Mouse (Mus musculus) embryo, embryonic 11 days (tissue): Measurements from ENCODE around the gene Slc12a1.
A peak's percentile ranks its signal among the peaks of the same experiment; 100 is the strongest.
"Not testable (repeated sequence)": the region's sequence is repeated elsewhere in the genome, so short reads cannot be mapped to it uniquely, and the experiment has no call there.

Source experiments
- DNase-seq: peaks from one replicate; pipeline ENCODE4 v3.0.0-alpha.2; 2015

The Slc12a1 gene

DNA sequence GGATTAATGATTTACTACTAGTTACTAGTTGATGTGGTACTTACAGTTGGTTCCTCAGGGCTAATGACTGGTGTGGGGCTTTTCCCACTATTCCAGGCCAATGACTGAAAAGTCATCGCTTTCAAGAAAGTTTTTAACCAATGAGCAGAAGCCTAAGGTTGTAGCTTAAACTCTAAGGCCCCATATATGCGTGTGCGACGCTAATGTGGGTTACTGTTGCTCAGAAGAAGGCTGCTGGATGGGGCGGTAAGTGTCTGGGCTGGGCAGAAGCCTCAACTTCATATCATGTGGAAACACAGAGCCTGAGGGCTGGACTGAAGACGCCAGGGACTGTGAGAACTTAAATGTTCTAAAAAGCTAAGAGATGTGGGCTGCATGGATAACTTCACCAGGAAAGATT is at the start of gene Slc12a1:
Gene Slc12a1, plus strand, starts transcription at position 118 of the 400 bp plus-strand sequence.
- DNase-seq, result no peak

DNA sequence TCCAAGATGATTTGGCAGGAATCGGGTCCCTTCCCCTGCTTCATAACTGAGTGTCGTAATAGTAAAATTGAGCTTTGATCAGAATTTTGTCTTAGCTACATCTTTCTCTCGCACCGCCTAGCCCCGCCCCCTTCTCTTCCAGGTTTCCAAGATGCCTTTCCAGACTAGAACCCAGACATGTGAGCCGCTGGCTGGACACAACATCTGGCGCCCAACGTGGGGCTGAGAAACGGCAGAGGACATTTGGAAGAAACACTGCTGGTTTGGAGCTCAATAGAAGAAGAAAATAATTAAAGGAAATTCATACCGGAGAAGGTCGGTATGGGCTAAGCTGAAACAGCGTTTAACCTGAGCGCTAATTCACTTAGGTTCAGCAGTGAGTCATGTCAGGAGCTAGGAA is 47.8 kb upstream of the Slc12a1 start:
- not testable (repeated sequence) for DNase-seq

DNA sequence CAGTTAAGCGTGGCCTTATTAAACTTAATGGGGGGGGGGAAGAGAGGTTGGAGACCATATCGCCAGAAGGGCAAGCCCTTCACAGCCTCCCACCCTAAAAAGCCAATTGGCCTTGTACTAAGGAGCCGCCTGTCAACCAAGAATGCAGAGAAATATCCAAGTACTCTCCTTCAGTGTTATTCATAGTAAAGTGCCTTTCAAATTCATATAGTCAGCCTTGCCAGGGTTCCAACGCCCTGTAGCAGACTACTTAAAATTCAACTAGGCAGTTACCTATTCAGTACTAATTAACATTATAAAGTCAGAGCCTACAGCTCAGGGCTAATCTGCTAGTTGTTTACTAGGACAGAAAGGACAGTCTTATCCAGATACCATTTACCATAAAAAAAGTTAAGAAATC is 45.8 kb upstream of the Slc12a1 start:
- not testable (repeated sequence) for DNase-seq

DNA sequence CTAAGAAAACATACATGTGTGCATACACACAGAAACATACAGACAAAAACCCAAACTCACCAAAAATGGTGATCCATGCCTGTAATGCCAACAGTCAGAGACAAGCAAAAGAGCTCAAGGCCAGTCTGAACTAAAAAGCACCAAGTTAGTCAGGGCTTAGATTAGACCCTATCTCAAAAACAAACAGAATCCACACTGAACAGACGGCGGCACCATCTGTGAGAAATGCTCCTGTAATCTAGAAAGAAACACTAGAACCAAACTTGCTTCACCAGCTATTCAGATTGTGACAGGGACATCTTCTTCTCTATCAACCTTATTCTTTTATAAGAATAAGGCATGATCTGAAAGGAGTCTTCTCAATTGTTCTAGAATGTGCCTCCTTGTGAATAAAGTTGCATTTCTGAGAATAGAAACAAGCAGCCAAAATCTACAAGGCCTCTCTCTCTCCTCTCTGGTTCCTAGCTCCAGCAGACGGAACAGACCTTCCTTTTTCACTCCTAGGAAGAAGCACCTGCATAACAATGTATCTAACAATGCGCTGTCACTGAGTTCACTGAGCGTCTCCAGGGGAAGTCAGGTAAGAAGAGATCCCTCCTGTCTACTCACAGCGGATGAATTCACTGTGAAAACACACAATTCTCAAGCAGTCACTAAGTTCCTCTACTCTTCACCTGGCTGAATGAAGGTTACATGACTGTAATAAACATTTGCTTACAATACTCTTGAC is 32.8 kb upstream of the Slc12a1 start:
- no peak for DNase-seq

DNA sequence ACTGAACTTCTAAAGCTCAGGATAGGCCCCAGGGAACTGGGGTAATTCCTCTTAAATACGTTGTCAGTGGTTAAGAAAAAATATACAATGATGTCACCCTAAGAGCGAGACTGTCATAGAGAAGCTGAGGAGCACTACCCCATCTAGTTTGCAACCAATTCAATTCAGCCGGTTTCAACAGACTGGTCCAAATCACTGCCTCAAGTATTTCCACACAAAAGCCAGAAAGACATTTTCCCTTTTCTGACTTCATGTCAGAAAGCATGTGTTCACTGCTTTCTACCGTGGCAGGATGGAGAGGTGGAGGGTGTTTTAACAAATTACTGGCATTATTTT is 30.0 kb upstream of the Slc12a1 start:
- peak; percentile 21 for DNase-seq

DNA sequence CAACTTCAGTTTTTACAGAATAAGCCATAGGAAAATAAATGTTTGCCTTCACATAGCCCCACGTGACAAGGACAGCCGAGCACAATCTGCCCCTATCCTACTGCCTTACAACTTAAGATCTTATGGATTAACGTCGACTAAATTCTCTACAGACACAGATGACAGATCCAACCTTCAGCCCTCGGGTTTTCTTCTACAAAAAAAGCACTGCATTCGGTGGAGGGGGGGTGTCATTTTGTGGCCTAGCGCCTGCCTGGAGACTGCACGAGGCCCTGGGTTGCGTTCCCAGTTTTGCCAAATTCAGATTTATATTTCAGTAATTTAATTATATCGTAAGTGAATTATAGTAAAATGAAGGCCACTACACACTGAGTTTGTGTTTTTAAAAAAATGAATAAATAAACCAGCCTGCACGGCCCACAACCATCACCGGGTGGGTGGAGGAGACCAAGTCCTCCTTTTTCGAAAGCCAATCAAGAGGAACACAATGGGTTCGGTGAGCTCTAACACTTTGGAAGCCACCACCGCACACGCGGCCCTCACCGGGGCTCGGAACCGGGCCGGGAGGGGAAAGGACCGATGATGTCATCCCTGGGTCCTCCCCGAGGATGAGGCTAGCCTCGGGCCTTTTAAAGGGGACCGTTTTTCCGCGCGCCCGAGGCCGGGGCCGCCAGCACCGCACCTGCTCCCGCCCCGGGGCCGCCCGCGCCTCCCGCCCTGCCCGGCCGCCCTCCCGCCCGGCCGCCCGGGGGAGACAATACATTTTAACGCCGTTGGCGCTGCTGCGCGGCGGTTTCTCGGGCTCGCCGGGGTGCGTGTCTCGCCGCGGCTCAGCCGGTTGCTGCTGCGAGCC is 29.5 kb upstream of the Slc12a1 start:
- DNase-seq, result peak; percentile 54

DNA sequence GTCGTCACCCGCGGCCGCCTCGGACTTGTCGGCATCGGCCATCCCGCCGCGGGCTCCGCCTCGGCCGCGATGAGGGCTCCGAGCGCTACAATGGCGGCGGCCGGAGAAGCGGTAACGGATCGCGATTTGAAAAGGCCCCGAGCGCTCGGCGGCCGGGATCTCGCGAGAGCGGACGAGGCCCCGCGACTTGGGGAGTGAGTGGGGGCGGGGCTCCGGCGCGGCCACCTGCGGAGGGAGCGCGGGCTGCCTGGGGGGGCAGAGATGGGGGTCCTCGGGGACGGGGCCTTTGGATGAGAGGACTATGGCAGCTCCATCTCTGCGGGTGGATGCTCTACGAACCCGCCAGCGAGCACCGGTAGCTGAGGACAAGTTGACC is 28.8 kb upstream of the Slc12a1 start, which contains the start of gene Myef2:
Gene Myef2, minus strand, starts transcription at position 185 of the 376 bp plus-strand sequence.
- peak; percentile 93 for DNase-seq

DNA sequence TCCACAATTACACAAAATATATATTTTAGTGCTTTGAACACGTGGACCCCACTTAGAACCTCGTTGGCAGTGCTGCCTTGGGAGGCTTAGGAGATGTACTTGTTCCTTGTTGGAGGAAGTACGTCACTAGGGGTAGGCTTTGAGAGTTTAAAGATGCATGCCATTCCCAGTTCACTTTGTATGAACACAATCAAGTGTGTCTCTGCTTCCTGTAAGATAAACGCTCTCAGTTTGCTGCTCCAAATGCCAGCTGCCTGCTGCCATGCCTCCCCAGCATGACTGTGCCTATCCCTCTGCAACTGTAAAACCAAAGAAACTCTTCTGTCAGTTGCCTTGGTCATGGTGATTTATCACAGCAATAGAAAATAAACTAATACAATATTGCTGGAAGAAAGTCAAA is 26.5 kb upstream of the Slc12a1 start:
- DNase-seq, result no peak

DNA sequence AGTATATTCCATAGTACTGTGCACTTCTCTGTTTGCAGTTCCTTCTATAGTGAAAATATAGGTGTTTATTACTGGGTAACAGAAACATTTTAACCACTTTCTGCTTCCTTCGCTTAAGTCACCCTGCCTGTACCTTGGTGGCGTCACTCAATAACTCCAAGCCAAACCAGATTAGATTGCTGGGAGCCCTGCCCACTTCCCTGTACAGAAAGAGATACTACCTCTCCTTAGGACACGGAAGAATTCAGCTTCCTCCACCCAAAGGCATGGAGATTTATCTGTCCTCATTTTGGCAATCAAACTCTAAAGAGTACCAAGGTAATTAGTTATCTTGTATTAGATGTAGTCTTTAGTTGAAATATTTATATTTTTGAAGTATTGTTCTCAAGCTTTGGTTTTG is 25.5 kb upstream of the Slc12a1 start:
- no peak for DNase-seq

DNA sequence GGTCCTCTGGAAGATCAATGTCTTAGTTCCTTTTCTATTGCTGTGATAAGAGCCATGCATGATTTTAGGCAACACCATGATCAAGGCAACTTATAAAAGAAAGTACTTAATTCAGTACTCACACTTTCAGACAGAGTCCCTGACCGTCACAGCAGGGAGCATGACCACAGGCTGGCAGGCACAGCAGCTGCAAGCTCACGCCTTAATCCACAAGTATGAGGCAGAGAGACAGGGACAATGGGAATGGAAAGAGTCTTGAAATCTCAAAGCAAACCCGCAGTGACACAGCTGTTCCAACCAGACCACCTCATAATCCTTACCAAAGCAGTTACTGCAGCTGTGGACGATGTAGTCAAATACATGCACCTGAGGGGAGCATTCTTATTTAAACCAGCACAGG is 18.2 kb upstream of the Slc12a1 start:
- DNase-seq, result no peak

DNA sequence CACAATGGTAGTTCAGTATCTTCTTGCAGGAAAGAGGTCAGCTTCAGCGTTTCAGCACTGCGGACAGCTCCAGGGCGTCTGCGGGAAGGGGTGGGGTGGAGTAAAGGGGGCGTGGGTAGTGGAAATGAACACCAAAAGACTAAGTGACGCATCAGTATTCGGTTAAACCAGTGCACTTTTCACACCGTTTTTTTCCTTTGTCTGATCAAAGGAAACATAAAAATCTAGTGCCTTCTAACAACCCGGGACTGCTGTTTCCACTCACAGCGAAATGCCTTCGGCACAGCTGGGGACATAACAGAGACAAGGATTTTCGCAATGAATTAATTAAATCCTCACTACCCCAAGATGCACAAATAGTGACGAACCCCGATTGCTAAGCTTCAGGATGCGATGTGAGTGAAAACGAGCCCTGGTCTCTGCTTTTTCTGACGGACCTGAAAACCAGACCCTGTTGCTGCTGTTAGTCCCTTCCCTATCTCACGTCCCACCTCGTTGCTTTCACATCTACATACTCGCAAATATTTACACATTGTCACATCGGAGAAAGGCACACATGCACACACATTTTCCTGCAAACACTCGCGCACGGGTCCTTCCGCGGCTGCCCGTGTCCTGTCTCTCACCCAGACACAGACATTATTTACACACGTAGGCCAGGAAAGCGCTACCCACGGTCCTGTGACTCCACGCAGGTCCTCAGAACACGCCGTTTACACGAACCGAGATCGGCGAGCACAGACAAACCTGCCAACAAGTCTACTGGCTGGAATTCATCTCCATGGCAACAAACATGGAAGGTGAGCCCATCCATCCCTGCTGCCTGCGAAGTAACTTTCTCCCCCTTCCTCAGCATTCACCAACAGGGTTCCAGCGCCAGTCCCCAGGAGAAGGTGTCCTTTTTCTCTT is 16.1 kb upstream of the Slc12a1 start, which contains the start of gene Ctxn2:
Gene Ctxn2, plus strand, starts transcription at position 790 of the 909 bp plus-strand sequence.
- peak; percentile 88 for DNase-seq

DNA sequence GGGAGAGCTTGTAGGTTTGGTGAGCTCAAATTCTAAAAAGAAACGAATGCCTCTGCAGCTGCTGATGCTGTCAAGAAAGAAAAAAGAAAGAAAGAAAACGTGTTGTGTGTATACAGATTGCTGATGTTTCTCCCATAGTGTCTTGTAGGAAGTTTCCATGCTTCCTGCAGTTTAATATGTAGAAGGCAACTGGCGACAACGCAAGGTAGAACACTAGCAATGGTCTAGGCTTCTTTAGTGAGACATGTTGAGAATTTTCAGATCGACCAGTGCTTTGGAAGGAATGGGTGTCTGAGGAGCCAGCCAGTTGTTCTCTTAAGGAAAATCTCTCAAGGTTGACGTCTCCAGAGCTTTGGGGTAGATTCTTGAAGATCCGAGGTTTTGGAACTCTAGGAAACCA is 15.5 kb upstream of the Slc12a1 start:
- no peak for DNase-seq

DNA sequence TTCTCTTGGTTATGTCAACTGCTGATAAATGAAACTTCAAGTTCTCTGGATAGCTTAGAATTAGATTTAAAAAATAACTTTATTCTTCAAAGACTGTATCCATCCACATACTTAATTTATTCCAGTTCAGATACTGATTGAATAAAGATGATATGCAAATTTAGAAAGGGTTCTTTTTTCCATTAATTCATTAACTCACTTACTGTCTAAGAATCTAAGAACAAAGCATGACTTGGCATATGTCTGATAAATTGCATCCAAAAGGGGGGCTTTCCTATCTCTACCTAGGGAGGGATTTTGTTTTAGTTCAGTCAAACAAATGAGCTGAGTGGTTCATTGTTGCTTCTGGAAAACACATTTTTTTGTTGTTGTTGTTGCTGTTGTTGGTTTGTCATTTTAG is 10.0 kb upstream of the Slc12a1 start:
- DNase-seq, result no peak

DNA sequence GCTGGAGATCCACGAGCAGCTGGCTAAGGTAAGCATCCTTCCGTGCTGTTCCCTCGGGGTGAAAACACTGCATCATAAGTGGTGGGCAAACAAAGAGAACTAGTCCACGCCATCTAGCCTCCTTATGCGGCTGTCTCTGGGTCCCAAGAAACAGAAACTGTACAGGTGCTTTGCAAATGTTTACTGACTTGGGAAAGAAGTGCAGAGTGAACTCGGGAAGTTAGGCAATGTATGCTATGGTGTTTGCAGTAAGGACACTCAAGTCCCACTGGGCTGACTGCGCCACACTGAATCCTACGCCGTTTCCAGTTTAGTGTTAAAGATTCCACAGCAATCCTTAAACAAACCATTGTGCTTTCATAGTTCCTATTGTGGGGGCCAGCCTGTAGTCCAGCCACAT is 2.0 kb downstream of the Slc12a1 start:
- DNase-seq, result no peak

DNA sequence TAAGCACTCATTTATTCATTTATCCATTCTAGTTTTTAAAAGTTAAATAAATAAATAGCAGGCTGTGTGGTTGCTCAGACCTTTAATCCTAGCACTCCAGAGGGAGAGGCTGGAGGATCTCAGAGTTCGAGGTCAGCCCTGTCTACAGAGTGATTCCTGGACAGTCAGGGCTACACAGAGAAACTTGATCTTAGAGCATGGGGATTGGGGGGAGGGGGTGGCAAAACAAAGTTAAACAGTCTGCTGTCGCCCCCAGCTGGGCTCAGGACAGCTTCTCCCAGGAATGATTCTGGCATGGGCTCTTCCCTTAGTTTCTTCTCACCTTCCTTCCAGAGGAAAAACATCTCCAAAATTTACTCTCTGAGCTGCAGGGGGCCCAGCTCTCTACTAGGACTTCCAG is 3.2 kb downstream of the Slc12a1 start:
- peak; percentile 67 for DNase-seq

DNA sequence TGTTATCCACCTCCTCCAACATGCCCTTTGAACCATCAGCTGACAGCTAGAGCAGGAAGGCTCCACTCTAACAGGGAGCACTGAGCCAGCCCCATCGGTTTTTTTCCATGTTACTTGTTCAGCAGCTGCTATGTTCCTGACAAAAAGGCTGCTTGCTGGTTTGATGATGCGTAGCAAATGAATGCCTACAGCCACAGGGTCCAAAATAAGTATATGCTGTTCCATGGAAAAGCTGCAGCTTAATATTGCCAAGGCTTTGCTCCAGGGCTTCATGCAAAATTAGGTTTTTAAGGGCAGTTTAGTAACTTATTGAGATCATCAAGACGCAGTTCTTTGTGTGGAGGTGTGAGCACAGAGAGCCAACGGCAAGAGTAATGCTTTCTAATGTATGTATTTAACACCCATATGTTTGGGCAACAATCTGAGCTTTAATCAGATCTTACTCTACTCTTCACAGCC is 9.7 kb downstream of the Slc12a1 start:
- DNase-seq, result no peak

DNA sequence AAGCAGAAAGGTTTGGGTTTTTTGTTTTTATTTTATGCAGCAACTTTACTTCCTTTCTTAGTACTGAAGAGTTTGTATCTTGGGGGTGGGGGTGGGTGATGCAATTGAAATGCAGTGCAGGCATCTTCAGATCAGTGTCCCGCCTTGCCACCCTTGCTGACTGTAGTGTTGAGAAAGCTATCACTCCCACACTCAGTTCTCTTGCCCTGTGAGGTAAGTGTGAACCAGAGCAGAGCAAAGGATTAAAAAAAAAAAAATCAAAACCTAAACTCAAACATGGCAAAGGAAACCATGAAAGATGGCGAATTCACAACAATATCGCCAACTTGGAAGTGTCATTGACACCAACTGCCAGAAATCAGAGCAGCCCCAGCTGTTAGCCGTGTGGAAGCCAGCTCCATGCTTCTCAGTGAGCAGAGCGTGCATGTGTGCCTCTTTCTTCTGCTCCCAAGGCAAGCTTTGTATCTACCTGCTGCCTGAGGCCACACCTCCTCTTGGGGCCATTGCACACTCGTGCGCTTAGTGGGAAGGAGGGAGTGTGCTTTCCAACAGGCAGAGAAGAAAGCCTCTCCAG is 26.0 kb downstream of the Slc12a1 start:
- DNase-seq, result no peak

DNA sequence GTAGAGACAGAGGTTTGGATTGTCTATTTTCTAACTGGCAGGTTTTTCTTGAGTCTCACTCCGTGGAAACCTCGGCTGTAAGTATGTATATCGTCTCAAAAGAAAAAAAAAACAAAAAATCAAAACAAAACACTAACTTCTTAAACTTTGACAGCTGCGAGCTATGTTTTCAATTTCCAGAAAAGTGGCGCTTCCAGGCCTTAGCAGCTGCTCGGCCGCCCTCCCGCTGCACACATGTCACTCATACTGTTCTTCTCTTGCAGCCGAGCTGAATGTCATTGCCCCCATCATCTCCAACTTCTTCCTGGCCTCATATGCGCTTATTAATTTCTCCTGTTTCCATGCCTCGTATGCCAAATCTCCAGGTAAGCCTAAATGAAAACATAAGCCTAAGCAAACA is 35.6 kb downstream of the Slc12a1 start:
- no peak for DNase-seq

DNA sequence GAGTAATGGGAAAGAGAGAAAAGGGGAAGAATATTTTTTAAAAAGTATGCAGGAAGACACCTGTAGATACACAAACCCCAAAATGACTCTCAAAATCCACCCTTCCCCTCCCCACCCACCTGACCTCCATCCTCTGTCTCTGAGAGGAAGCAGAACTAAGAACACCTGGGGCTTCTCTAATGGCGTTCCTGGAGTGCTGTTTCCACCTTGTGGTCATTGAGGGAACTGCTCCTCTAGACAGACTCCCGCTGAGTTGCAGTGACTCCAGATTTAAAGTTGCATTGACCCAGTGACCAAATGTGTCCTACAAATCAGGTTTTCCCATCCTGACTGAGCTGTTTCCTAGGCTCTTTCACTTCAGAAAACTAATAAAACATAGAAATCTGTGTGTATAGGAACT is 36.9 kb downstream of the Slc12a1 start:
- DNase-seq, result peak; percentile 72

DNA sequence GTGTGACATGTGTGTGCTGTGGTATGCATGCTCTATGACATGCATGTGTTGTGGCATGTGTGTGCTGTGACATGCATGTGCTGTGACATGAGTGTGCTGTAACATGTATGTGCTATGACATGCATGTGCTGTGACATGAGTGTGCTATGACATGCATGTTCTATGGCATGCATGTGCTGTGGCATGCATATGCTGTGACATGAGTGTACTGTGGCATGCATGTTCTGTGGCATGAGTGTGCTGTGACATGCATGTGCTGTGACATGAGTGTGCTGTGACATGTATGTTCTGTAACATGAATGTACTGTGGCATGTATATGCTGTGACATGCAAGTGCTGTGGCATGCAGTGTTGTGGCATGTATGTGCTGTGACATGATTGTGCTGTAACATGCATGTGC is 40.6 kb downstream of the Slc12a1 start:
- no peak for DNase-seq

DNA sequence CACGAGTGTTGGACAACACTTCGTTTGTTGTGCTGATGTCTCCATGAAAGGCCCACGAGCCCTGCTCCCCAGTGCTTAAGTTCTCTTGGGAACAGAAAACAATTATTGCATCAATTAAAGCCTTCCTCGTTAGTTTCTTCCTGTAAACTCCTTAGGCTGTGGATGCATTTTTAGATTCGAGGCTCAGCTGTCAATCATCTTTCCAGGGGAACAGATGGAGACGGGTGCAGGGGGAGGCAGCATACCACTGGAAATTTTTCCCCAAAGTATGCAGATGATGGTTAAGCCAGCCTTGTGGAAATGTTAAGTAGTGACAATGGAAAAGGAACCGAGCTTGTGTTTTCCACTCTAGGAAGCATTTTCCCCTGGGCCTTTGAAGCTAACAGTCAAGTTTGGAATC is 44.5 kb downstream of the Slc12a1 start:
- no peak for DNase-seq

DNA sequence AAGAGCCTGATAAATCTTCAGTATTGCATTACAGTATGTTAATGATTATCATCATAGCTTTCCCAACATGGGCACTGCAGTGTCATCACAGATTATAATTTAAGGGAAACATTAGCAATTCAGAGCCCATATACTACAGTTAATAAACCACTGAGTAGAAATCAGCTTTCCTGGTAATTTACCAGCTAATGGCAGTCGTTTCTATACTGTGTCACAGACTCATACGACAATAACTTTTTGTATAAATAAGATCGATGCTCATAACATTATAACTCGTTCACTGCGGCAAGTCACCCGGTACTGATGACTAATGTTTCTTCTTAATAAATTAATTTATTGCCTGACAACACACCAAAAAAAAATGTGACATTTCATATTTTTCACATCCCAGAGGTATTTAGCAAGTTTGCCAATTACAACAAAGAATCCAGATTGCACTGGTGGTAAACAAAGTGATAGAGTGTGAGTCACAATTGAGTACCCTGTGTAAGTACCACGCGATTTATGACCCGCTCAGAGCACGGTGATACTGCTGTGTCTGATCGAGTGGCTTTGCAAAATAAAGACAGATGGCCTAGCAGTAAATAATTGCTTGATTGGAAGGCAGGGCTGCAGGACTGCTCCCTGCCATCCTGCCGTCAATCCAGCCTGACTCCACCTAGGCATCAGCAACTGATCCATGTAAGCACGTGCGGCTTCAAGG is 56.7 kb downstream of the Slc12a1 start:
- DNase-seq, result peak; percentile 15
